Mouse (Mus musculus) MEL (cell line): ENCODE data around the gene Ghr. TPM values are rescaled to one million over a fixed set of nuclear protein-coding genes. Genes with fewer than 3 reads are reported as not detected.

Source experiments
- DNase-seq: peaks from one replicate; pipeline ENCODE4 v3.0.0; 2011; ENCODE audit warnings: low read depth, low spot score
- H3K27ac ChIP-seq: 2 replicates; pipeline ENCODE4 v1.5.1; 2012; ENCODE audit warnings: low read depth, mild to moderate bottlenecking, control low read depth, low read length, moderate library complexity; ENCODE audit not compliant: control insufficient read depth
- H3K27me3 ChIP-seq, 2 experiments: fragments of 150-350 bp in 1 of 2; sonication (generic) in 1 of 2; 2 replicates each; pipeline ENCODE4 v1.6.1; 2012; ENCODE audit warnings: low read length in 2 of 2, mild to moderate bottlenecking in 2 of 2, improper control_type of control experiment in 1 of 2, moderate library complexity in 1 of 2; ENCODE audit not compliant: insufficient read depth in 2 of 2, control insufficient read depth in 1 of 2
- H3K36me3 ChIP-seq, 2 experiments: 2 replicates each; pipeline ENCODE4 v1.6.1; 2012 to 2014; ENCODE audit warnings: low read length in 2 of 2, improper control_type of control experiment in 1 of 2, inconsistent platforms in 1 of 2, mild to moderate bottlenecking in 1 of 2; ENCODE audit not compliant: insufficient read depth in 2 of 2, control insufficient read depth in 1 of 2
- H3K4me1 ChIP-seq, 2 experiments: fragments of 150-350 bp in 1 of 2; sonication (generic) in 1 of 2; 2 replicates each; pipeline ENCODE4 v1.6.1; 2012; ENCODE audit warnings: low read length in 2 of 2, improper control_type of control experiment in 1 of 2, mild to moderate bottlenecking in 1 of 2; ENCODE audit not compliant: insufficient read depth in 2 of 2, control insufficient read depth in 1 of 2
- H3K4me3 ChIP-seq, 2 experiments: fragments of 150-350 bp in 1 of 2; sonication (generic) in 1 of 2; 2 replicates each; pipeline ENCODE4 v1.5.1; 2012; ENCODE audit warnings: low read depth in 2 of 2, low read length in 2 of 2, mild to moderate bottlenecking in 2 of 2, moderate library complexity in 2 of 2, control low read depth in 1 of 2, improper control_type of control experiment in 1 of 2; ENCODE audit not compliant: control insufficient read depth in 1 of 2, insufficient read depth in 1 of 2
- H3K79me2 ChIP-seq: 2 replicates; pipeline ENCODE4 v1.6.1; 2012; ENCODE audit warnings: mild to moderate bottlenecking, low read length, moderate library complexity; ENCODE audit not compliant: control insufficient read depth, poor library complexity, insufficient read depth
- H3K9ac ChIP-seq: 2 replicates; pipeline ENCODE4 v1.6.1; 2012; ENCODE audit warnings: low read depth, mild to moderate bottlenecking, control low read depth, low read length, moderate library complexity; ENCODE audit not compliant: control insufficient read depth, poor library complexity, severe bottlenecking
- H3K9me3 ChIP-seq: fragments of 150-350 bp; sonication (generic); replicated peaks from 2 replicates; pipeline ENCODE4 v1.6.1; 2012; ENCODE audit warnings: mild to moderate bottlenecking, low read length, improper control_type of control experiment, moderate library complexity; ENCODE audit not compliant: insufficient read depth
- BHLHE40 ChIP-seq: IDR thresholded peaks from 2 replicates; pipeline ENCODE4 v1.6.1; 2012; ENCODE audit warnings: low read depth, mild to moderate bottlenecking, inconsistent platforms, low read length, improper control_type of control experiment, borderline replicate concordance
- CHD1 ChIP-seq: IDR thresholded peaks from 2 replicates; pipeline ENCODE4 v1.6.1; 2012; ENCODE audit warnings: low read depth, mild to moderate bottlenecking, inconsistent platforms, low read length, improper control_type of control experiment
- CHD2 ChIP-seq: IDR thresholded peaks from 2 replicates; pipeline ENCODE4 v1.6.1; 2011; ENCODE audit warnings: low read length, improper control_type of control experiment
- E2F4 ChIP-seq: IDR thresholded peaks from 2 replicates; pipeline ENCODE4 v1.6.1; 2011; ENCODE audit warnings: low read depth, low read length, improper control_type of control experiment, borderline replicate concordance
- ELF1 ChIP-seq: IDR thresholded peaks from 2 replicates; pipeline ENCODE4 v1.6.1; 2014; ENCODE audit warnings: low read depth, mild to moderate bottlenecking, inconsistent platforms, low read length, improper control_type of control experiment, moderate library complexity
- JUND ChIP-seq: IDR thresholded peaks from 2 replicates; pipeline ENCODE4 v1.6.1; 2011; ENCODE audit warnings: low read depth, mild to moderate bottlenecking, improper control_type of control experiment, low read length
- KAT2A ChIP-seq: conservative IDR thresholded peaks from 2 replicates; pipeline ENCODE4 v1.6.1; 2012; ENCODE audit warnings: low read depth, low read length, improper control_type of control experiment, inconsistent platforms
- MAFK ChIP-seq: IDR thresholded peaks from 2 replicates; pipeline ENCODE4 v1.6.1; 2011; ENCODE audit warnings: low read depth, mild to moderate bottlenecking, low read length, improper control_type of control experiment, borderline replicate concordance
- MAX ChIP-seq: IDR thresholded peaks from 2 replicates; pipeline ENCODE4 v1.6.1; 2011; ENCODE audit warnings: low read length, improper control_type of control experiment
- MXI1 ChIP-seq: IDR thresholded peaks from 2 replicates; pipeline ENCODE4 v1.6.1; 2011; ENCODE audit warnings: mild to moderate bottlenecking, low read depth, low read length, improper control_type of control experiment
- MYB ChIP-seq: IDR thresholded peaks from 2 replicates; pipeline ENCODE4 v1.6.1; 2011; ENCODE audit warnings: mild to moderate bottlenecking, low read depth, low read length, improper control_type of control experiment
- NELFE ChIP-seq: IDR thresholded peaks from 2 replicates; pipeline ENCODE4 v1.6.1; 2011; ENCODE audit warnings: low read depth, low read length, improper control_type of control experiment
- POLR2AphosphoS2 ChIP-seq: IDR thresholded peaks from 2 replicates; pipeline ENCODE4 v1.6.1; 2011; ENCODE audit warnings: low read length, improper control_type of control experiment
- SIN3A ChIP-seq: IDR thresholded peaks from 2 replicates; pipeline ENCODE4 v1.6.1; 2012; ENCODE audit warnings: low read length, improper control_type of control experiment, inconsistent platforms
- SMC3 ChIP-seq: IDR thresholded peaks from 2 replicates; pipeline ENCODE4 v1.6.1; 2011; ENCODE audit warnings: low read depth, low read length, improper control_type of control experiment
- TBP ChIP-seq: IDR thresholded peaks from 2 replicates; pipeline ENCODE4 v1.8.0; 2011; ENCODE audit warnings: low read depth, low read length, improper control_type of control experiment
- UBTF ChIP-seq: IDR thresholded peaks from 2 replicates; pipeline ENCODE4 v1.6.1; 2012; ENCODE audit warnings: low read depth, mild to moderate bottlenecking, inconsistent platforms, low read length, improper control_type of control experiment, moderate library complexity, borderline replicate concordance; ENCODE audit not compliant: insufficient read depth
- USF2 ChIP-seq, 2 experiments: IDR thresholded peaks; 2 replicates each; pipeline ENCODE4 v1.6.1; 2011 to 2012; ENCODE audit warnings: improper control_type of control experiment in 2 of 2, low read length in 2 of 2, borderline replicate concordance in 1 of 2, inconsistent platforms in 1 of 2, low read depth in 1 of 2, mild to moderate bottlenecking in 1 of 2; ENCODE audit not compliant: insufficient read depth in 1 of 2
- ZMIZ1 ChIP-seq: IDR thresholded peaks from 2 replicates; pipeline ENCODE4 v1.6.1; 2012; ENCODE audit warnings: low read depth, mild to moderate bottlenecking, inconsistent platforms, low read length, improper control_type of control experiment, moderate library complexity
- polyA plus RNA-seq, 2 experiments: library from polyadenylated mRNA; stranded (reverse) in 1 of 2; unstranded in 1 of 2; fragments of >175 nt in 1 of 2; fragments of >200 nt in 1 of 2; gene quantifications; 2 replicates each; pipeline versions ENCODE4 v1.2.1 to v1.2.4; 2012; ENCODE audit warnings: low replicate concordance in 2 of 2, low read depth in 1 of 2; ENCODE audit not compliant: insufficient read length in 2 of 2, insufficient read depth in 1 of 2, missing spikeins in 1 of 2
- total RNA-seq: library from RNA; depleted of rRNA; stranded (reverse); fragments of 300-350 nt; gene quantifications from 2 replicates; pipeline ENCODE4 v1.2.3, GENCODE M21; 2012

The Ghr gene
- total and polyA plus RNA-seq, 3 experiments = 0.07 TPM; not detected in 2

DNA sequence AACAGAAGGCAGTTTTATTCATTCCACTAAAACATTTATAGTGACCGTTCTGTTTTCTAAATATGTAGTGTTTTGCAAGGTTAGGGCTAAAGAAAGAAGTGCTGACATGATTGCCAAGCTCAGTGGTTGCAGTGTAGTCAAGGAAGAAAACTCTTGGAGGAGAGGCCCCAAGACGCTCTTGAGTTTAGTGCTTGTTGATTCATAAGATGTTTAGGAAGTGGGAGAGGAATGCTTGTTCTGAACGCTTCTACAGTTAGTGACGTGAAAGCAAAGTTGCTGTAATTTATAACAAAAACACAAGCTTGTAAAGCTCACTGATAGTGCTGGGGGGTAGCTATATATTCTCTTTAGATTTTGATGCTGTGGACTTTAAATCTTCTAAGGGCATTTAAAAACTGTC is 174.8 kb downstream of the Ghr start:
- Histone ChIP-seq H3K79me2 (no peaks in the 10 kb centered on the region), H3K9me3 (no peaks in the 10 kb centered on the region), H3K4me1 (no peaks in the 10 kb centered on the region), H3K27ac (no peak overlapping the region), H3K9ac (no peak overlapping the region), H3K36me3 (no peaks in the 10 kb centered on the region), H3K27me3 (no peaks in the 10 kb centered on the region), H3K4me3 (no peak overlapping the region)
- DNase-seq = no peak
- TF ChIP-seq KAT2A (no peak), MAFK (no peak), ELF1 (no peak), CHD2 (no peak), CHD1 (no peak), E2F4 (no peak), BHLHE40 (no peak), POLR2AphosphoS2 (no peak), SMC3 (no peak), JUND (no peak), SIN3A (no peak), MYB (no peak), MAX (no peak), USF2 (IDR thresholded peaks at IDR 0.05; ENCODE audit: borderline replicate concordance in 1 of 2, insufficient read depth in 1 of 2, low read depth in 1 of 2, low read length in 2 of 2) (no peak), ZMIZ1 (no peak), NELFE (no peak)

DNA sequence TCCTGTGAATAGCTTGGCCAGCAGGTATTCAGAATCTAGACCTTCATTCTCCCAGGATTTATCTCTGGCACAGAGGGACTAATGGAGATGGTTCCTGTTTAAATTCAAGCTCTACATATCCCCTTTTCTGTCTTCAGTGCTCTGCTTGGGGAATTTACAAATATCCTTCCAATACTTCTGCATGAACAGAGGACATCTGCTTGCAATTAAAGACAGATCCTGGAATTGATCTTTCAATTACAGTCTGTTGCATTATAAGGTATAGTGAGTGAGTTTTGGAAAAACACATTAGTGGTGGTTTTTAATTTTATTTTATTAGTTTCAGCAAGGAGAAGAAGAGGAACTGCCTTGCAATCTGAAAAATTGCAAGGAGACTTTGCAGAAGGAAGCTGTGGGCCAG is 184.1 kb downstream of the Ghr start:
- Histone ChIP-seq H3K4me1 (no peaks in the 10 kb centered on the region), H3K4me3 (no peak overlapping the region), H3K9me3 (no peaks in the 10 kb centered on the region), H3K79me2 (no peaks in the 10 kb centered on the region)
- TF ChIP-seq SIN3A (no peak), TBP (no peak), CHD1 (no peak), ZMIZ1 (no peak), MXI1 (no peak), MAFK (no peak), UBTF (no peak)
- TF ChIP-seq, all 39 proteins: peak for 0
- no peaks in the 10 kb centered on the region for H3K27me3 ChIP-seq
- DNase-seq = no peak
- no peaks in the 10 kb centered on the region for H3K36me3 ChIP-seq
- H3K9ac ChIP-seq = no peak overlapping the region
- H3K27ac ChIP-seq = no peak overlapping the region
